Mouse (Mus musculus): ENCODE results near the gene Zfp944.
"Not testable (repeated sequence)": the region's sequence is repeated elsewhere in the genome, so short reads cannot be mapped to it uniquely, and the experiment has no call there.

Zfp944 gene

GRCm38 (mm10) chr17:22361101-22361781, at the start of gene Zfp944, which contains the start of gene Zfp758:
Gene Zfp944, minus strand, starts transcription at chr17:22361400.
Gene Zfp758, plus strand, starts transcription at chr17:22361453.
- peak; percentile 24 for DNase-seq (ENCODE audit: low read depth)

DNA sequence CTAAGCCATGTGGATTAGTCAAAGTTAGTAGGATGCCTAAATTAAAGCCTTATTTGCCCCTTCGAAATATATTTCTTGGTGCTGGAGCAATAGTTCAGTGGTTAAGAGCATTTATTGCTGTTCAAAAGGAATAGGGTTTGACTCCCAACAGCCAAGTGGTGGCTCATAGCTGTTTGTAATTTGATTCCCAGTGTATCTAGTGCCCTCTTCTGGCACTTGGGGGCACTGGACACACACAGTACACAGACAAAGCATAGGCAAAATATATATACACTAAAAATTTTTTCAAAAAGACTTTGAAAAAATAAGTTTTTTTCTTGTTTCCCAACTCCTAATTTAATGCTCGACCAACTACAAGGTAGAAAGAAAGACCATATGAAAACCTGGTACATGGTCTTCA, 49.6 kb upstream of the Zfp944 start:
- no peak for DNase-seq (ENCODE audit: low read depth)

GRCm38 (mm10) chr17:22363895-22364294, 2.7 kb upstream of the Zfp944 start:
- no peak for DNase-seq (ENCODE audit: low read depth)

DNA sequence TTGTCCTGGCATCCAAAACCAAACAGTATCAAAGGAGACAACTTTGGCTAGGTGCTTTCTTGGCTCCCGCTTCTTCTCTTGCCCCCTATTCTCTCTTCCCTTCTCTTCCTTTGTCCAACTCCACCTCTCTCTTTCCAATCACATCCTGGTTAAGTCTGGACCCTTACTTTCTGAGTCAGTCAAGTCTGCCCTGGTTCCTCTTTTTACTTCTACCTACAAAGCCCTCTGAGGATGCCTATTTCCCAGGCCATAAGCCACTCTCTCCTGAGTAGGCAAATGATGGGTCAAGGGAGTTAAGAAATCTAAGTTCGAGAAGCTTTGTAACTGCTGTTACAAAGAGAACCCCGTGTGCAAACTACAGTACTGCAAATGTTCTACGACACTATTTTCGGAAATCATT, 628 bp downstream of the Zfp944 start:
- DNase-seq (ENCODE audit: low read depth), result no peak

DNA sequence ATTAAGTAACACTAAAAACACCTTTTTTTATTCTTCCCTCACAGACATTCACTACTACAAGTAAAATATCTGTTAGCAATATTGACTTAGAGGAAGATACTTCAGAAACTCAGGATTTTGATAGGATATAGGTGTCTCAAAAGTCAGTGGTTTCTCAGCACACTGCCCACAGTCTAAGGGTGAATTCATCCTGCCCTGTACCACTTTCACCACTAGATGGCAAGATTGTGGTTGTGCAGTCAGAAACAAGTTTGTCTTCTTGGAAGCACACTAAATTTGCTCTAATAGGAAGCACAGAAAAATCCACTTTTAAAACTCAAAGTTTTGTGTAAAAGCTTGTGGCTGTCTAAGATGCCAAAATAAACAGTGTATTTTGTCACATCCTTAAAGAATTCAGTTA, 8.4 kb downstream of the Zfp944 start:
- peak; percentile 41 for DNase-seq (ENCODE audit: low read depth)

DNA sequence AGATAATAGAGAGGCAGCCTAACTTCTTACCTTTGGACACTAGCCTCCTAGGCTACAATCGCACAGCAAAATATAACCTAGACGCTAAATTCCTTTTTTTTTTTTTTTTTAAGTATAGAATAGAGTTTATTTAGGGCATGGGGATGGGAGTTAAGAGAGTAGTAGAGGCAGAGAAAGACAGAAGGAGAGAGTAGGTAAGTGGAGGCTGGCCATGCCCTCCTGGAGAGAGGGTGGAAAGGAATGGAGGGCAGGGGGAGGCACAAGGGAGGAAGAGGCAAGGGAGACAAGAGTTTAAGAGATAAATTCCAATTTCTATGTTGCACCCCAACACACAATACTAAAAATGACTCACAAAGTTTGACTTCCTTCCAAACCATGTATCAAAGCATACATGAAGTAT, 46.0 kb downstream of the Zfp944 start:
- DNase-seq (ENCODE audit: low read depth), result not testable (repeated sequence)

GRCm38 (mm10) chr17:22314730-22315226, 46.4 kb downstream of the Zfp944 start, which contains the start of gene CT030661.1:
Gene CT030661.1, minus strand, starts transcription at chr17:22314837.
- peak; percentile 92 for DNase-seq (ENCODE audit: low read depth)

- not testable (repeated sequence) for DNase-seq (ENCODE audit: low read depth)
These were observed 47.0 kb downstream of the Zfp944 start for GRCm38 (mm10) chr17:22314219-22314618.
